Mouse (Mus musculus) central nervous system, embryonic 14 days (tissue): ENCODE measurements around the gene Ints13. TPM values are rescaled to one million over a fixed set of nuclear protein-coding genes. Genes with fewer than 3 reads are reported as not detected.

Source experiments
- polyA plus RNA-seq: library from polyadenylated mRNA; depleted of rRNA; stranded (reverse); fragments of >200 nt; gene quantifications from 2 replicates; pipeline ENCODE4 v1.2.3, GENCODE M21; 2012; rRNA removed

Ints13 gene
- polyA plus RNA-seq: 76.3 and 81.9 TPM in 2 replicates

DNA sequence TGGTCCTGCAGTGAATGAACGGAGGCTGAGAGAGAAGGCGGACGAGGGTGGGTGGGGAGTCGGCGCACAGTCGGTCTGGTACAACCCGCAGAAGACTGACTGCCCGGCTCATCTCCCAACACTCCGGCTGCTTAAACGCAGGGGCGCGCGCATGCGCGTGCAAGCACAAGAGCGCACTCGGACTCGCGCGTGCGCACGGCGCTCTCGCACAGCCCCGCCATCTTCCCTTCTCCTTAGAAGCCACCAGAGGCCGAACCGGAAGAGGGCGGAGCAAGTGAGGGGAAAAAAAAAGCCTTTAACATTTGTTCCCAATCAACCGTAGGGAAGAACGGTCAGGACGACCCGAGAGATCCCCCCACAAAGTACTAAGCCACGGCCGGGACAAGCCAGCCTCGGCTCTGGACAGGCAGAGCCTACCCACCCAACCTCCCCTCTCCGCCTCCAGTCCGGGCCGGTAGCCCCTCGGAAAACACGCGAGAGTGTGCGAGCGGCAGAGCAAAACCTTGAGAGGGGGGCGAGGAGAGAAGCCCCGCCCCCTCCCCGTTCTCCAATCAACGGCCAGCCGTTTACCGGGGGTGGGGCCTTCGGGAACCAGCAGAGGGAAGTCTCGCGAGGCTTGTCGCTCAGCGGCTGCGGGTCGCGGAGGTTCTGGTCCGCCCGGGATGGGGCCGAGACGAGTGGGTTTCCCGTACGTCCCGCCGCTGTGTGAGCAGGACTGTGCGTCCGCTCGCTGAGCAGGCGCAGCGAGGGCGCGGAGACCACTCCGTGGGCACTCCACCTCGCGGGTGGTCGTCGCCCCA lies at the start of gene Ints13:
Gene Ints13, minus strand, starts transcription at position 526 of the 800 bp plus-strand sequence.

DNA sequence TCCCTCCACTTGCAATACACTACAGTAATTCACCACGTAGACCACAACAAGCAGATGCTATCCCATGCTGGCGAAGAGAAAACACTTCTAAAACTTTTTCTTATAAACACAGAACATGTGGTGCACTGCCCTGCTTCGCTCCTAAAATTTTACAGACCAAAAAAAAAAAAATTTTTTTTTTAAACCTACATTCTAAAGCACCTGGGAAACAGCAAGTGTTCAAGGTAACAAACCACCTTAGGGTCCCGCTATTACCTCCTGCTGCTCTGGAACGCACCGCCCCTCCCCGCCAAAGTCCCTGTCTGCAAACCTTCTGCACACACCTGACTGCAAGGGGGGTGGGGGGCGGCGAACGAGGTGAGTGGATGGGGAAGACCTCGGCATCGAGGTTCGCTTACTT lies 732 bp downstream of the Ints13 start, which contains the start of gene Fgfr1op2:
Gene Fgfr1op2, plus strand, starts transcription at position 301 of the 400 bp plus-strand sequence.

DNA sequence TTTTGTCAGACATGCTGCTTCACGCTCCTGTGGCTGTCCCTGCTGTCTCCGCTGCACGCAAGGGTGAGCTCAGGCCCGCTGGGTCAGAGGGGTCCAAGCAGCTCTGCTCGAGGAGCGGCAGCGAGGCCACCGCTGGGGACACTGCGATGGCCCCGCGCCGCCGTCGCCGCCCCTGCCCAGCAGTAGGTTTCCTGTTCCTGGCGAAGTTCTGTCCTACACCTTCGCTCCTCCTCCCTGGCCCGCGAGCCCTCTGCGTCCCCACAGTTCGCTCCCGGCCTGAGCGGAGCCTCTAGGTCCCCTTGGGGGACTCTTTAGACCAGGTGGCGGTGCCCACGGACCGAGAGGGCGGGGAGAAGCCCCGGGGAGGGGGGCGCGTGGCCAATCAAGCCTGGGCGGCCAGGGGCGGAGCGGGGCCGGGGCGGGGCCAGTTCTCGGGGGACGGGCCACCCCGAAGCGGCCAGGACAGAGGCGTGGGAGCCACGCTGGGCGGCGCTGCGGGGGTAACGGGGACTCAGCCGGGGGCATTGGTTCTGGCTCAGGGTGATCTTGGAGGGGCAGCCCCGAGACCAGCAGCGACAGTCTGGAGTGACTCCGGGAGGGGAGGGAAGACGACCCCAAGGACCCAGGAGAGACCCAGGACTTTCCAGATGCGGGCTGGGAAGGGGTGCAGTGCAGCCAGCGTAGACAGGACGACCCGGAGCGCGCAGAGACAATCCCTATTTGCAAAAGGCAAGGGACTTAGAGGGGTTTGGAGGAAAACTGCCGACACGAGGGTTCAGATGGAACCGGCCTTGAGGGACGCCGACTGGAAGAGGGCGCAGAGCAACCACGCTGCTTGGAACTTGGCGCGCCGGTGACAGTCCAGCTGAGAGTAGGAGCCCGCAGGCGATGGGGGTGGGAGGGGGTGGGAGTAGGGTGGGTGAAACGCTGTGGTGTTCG lies 75.5 kb downstream of the Ints13 start, which contains the start of gene Itpr2:
Gene Itpr2, minus strand, starts transcription at position 358 of the 939 bp plus-strand sequence.

Other genes starting within 250 kb of the Ints13 start
- gene Itpr2, start 75.6 kb downstream of the Ints13 start, polyA plus RNA-seq: 1.4 and 1.7 TPM in 2 replicates
- 42.0 and 42.1 TPM in 2 replicates for gene Fgfr1op2, start 632 bp downstream of the Ints13 start, polyA plus RNA-seq
- 90.1 and 90.7 TPM in 2 replicates for gene Med21, start 64.7 kb upstream of the Ints13 start, polyA plus RNA-seq
- 15.5 and 18.8 TPM in 2 replicates for gene Tm7sf3, start 65.0 kb upstream of the Ints13 start, polyA plus RNA-seq
- 7.4 and 7.8 TPM in 2 replicates for gene Stk38l, start 147.2 kb upstream of the Ints13 start, polyA plus RNA-seq
- 4.9 and 7.8 TPM in 2 replicates for gene Arntl2, start 218.2 kb upstream of the Ints13 start, polyA plus RNA-seq